Mouse (Mus musculus) brown adipose tissue, adult 24 weeks (tissue): ENCODE measurements at regions not wholly inside any gene's neighbourhood (a gene's known extent, or its start where the extent isn't known, plus 50 kb on each side); places are given as distances from the start of the nearest gene placed in this dataset.

Experiments used
- H3K27ac ChIP-seq: fragments of 200-500 bp; replicated peaks from 2 replicates; pipeline ENCODE4 v1.5.1; 2012; ENCODE audit warnings: low read depth, mild to moderate bottlenecking, low read length
- H3K4me1 ChIP-seq: fragments of 200-500 bp; 2 replicates; pipeline ENCODE4 v1.6.1; 2012; ENCODE audit warnings: low read length, mixed read lengths; ENCODE audit not compliant: control insufficient read depth, insufficient read depth, insufficient read length
- H3K4me3 ChIP-seq: fragments of 200-500 bp; 2 replicates; pipeline ENCODE4 v1.5.1; 2012; ENCODE audit warnings: low read depth, mild to moderate bottlenecking, low read length, moderate library complexity; ENCODE audit not compliant: insufficient read depth

- Histone ChIP-seq H3K4me3 (no peak overlapping the region), H3K4me1 (no peaks in the 10 kb centered on the region), H3K27ac (0 out of 2 replicates have a peak overlapping the region, but pooled peaks have one; percentile 38)
These were observed 56.8 kb downstream of the Cdkn2c start for GRCm38 (mm10) chr4:109610222-109610621.

DNA sequence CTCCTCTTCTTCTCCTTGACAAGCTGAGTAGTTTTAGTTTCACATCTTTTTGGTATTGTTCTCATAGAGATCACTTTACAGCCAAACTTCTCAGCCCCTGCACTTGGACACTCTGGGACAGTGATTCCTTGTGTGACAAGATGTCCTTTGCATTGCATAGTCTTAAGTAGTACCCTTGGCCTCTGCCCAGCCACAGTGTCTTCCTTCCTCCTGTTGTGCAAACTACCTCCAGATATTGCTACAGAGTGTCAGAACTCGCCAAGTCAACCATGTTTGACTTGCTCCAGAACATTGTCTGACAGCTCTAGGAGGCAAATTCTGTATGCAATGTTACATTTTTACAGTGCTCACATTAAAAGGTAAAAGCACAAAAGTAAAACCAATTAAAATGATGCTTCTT is 57.2 kb downstream of the Cdkn2c start:
- no peak overlapping the region for H3K4me3 ChIP-seq
- no peaks in the 10 kb centered on the region for H3K4me1 ChIP-seq
- no peak overlapping the region for H3K27ac ChIP-seq

DNA sequence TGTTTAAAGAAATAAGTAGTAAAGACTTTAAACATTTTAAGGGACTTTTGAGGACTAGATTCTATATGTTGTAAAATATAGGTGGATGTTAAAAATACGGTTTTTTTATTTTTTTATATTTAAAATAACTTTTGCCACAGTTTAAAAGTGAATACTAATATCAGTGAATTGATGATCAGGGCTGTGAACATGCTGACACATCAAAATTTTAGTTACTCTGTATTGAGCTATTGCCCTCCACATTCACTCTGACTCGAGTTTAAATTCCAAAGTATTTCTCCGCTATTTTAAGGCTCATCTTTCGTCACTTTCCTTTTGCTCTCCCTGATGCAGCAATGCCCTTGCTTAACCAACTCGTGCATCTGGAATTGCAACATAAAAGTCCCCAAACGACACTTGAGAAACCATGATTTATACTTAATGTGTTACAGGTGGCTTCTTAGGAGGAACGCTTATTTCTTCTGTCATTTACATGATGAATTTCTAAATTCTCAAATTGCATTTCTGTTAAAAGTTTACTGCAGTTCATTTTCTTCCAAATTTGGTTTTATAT is 58.7 kb upstream of the 4930522H14Rik start:
- Histone ChIP-seq H3K4me1 (peaks cover 2% of the 10 kb centered on the region; the same call in 1 of the 2 replicates), H3K27ac (peak overlapping the region; percentile 92), H3K4me3 (no peak overlapping the region)

- no peak overlapping the region for H3K4me3 ChIP-seq
- H3K4me1 ChIP-seq, result no peaks in the 10 kb centered on the region
- no peak overlapping the region for H3K27ac ChIP-seq
These were observed 52.2 kb upstream of the 4930522H14Rik start for GRCm38 (mm10) chr4:109583185-109583786.

DNA sequence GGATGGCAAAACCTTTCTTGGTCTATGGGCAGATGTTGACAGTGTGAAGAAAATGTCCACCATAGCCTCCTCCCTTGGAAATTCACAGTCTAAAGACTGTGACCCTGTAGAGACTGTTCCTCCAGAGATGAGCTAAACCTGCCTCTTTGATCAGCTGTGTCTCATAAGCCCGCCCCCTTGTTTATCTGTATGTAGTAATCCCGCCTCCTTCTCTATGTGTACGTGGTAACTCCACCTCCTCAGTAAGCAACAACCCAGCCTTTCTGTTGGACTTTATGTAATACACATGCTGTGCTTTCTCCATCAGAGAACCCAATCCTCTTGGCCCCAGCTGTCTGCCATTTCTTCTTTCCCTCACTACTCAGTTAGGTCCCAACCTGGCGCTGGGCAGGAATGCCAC is 51.4 kb upstream of the 4930522H14Rik start:
- Histone ChIP-seq H3K4me1 (no peaks in the 10 kb centered on the region), H3K27ac (no peak overlapping the region), H3K4me3 (no peak overlapping the region)
